Mouse (Mus musculus) megakaryocyte, embryonic 14.5 days (primary cell): ENCODE measurements around the gene Cbr1.

Experiments
- FLI1 ChIP-seq: IDR thresholded peaks from 2 replicates; pipeline ENCODE4 v1.6.1; 2012; ENCODE audit warnings: low read length, inconsistent platforms, mixed read lengths
- GATA1 ChIP-seq: IDR thresholded peaks from 3 replicates; pipeline ENCODE4 v1.6.1; 2012; ENCODE audit warnings: mixed read lengths, low read length, inconsistent platforms, borderline replicate concordance

DNA sequence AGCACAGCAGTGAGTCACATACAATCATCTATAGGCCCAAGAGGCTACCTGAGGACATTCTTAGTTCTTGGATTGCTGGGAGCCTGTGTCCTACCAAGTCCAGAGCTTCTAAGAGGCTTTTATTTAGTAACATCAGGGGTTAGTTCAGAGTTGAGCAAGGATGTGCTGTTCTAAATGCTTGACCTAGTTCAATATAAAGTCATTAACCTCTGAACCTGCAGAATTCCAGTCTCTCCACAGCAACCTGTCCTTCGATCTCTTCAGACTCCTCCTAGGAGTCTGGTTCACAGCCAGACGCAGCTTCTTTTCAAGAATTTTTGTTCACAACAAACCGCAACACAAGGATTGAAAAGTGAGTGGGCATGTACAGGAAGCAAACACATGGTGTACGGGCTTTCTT, 5.3 kb downstream of the Cbr1 start:
- no peak for TF ChIP-seq GATA1
- TF ChIP-seq FLI1 = no peak
